Mouse (Mus musculus): ENCODE results near the gene Klk4.

DNA sequence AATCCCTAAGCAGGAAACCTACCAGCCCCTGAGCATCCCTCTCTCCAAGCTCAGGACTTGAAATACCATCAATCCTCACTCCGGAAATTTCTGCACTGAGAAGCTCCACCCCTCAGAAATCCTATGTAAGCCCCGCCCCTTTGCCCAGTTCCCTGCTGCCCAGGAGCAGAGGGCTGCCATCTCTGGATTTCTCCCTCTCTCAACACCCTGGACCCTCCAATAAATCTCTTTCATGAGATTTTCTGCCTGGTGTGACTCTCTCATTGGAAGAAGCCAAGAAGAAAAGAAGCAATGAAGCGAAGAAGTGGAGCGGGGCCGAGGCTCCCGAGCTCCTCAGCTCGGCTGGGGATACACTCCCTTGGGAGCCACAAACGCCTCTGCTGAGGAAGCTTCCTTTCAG is 20.5 kb upstream of the Klk4 start:
- TF ChIP-seq CTCF (conservative IDR thresholded peaks at IDR 0.05 in 1 of 2, IDR thresholded peaks at IDR 0.05 in 1 of 2; ENCODE audit: low read depth in 2 of 2, low read length in 2 of 2) (no peak), POLR2A (IDR thresholded peaks at IDR 0.05; ENCODE audit: low read depth, low read length) (no peak), MAX (IDR thresholded peaks at IDR 0.05; ENCODE audit: low read length) (no peak), SMC3 (IDR thresholded peaks at IDR 0.05; ENCODE audit: low read depth, low read length) (no peak), ZMIZ1 (IDR thresholded peaks at IDR 0.05; ENCODE audit: low read depth, low read length) (no peak), E2F4 (IDR thresholded peaks at IDR 0.05; ENCODE audit: insufficient replicate concordance, low read depth, low read length) (no peak), SIN3A (IDR thresholded peaks at IDR 0.05; ENCODE audit: low read length) (no peak)
